Mouse (Mus musculus): ENCODE data around the gene Fas. TPM values are rescaled to one million over a fixed set of nuclear protein-coding genes. Genes with fewer than 3 reads are reported as not detected.

Gene Fas
- polyA plus RNA-seq, 1 experiment from 2014 or later, result 2.7 TPM

- 45% methylated on average over 8 of the region's 8 CpGs for WGBS
- ATAC-seq (replicated peaks; ENCODE audit: low FRiP score, low TSS enrichment, low read depth), result no peak
Measured at GRCm38 (mm10) chr19:34345616-34346267, 55.3 kb downstream of the Fas start.

GRCm38 (mm10) chr19:34353291-34353805 lies 62.9 kb downstream of the Fas start:
- WGBS, result 9% methylated on average over 3 of the region's 3 CpGs
- Histone ChIP-seq H3K27me3 (replicated peaks; ENCODE audit: control insufficient read depth, insufficient read depth, low read length) (no peaks in the 10 kb centered on the region), H3K9me3 (ENCODE audit: control insufficient read depth, low read length) (no peaks in the 10 kb centered on the region), H3K4me3 (ENCODE audit: low read depth, low read length) (no peak overlapping the region), H3K4me2 (ENCODE audit: low read length) (no peak overlapping the region), H3K9ac (ENCODE audit: low read length) (no peak overlapping the region), H3K36me3 (ENCODE audit: control insufficient read depth, insufficient read depth, low read length) (no peaks in the 10 kb centered on the region), H3K4me1 (replicated peaks; ENCODE audit: control insufficient read depth, insufficient read depth, low read length) (no peaks in the 10 kb centered on the region), H3K27ac (ENCODE audit: low read depth) (no peak overlapping the region)
- DNase-seq (ENCODE audit: low spot score), result no peak
- no peak for ATAC-seq (replicated peaks; ENCODE audit: low FRiP score, low TSS enrichment, low read depth)

More at GRCm38 (mm10) chr19:34345616-34346267, 55.3 kb downstream of the Fas start:
- no peaks in the 10 kb centered on the region for H3K4me1 ChIP-seq (replicated peaks; ENCODE audit: control insufficient read depth, insufficient read depth, low read length)
- H3K9ac ChIP-seq (ENCODE audit: low read length), result no peak overlapping the region
- no peak overlapping the region for H3K4me2 ChIP-seq (ENCODE audit: low read length)
- no peak for DNase-seq (ENCODE audit: low spot score)
- no peak overlapping the region for H3K27ac ChIP-seq (ENCODE audit: low read depth)
- H3K4me3 ChIP-seq (ENCODE audit: low read depth, low read length), result no peak overlapping the region
- H3K27me3 ChIP-seq (replicated peaks; ENCODE audit: control insufficient read depth, insufficient read depth, low read length), result no peaks in the 10 kb centered on the region
- no peaks in the 10 kb centered on the region for H3K36me3 ChIP-seq (ENCODE audit: control insufficient read depth, insufficient read depth, low read length)
- H3K9me3 ChIP-seq (ENCODE audit: control insufficient read depth, low read length), result no peaks in the 10 kb centered on the region

GRCm38 (mm10) chr19:34362639-34363038 lies 72.2 kb downstream of the Fas start:
- Histone ChIP-seq H3K9ac (ENCODE audit: low read length) (no peak overlapping the region), H3K27me3 (replicated peaks; ENCODE audit: control insufficient read depth, insufficient read depth, low read length) (no peaks in the 10 kb centered on the region), H3K4me1 (replicated peaks; ENCODE audit: control insufficient read depth, insufficient read depth, low read length) (no peaks in the 10 kb centered on the region), H3K9me3 (ENCODE audit: control insufficient read depth, low read length) (no peaks in the 10 kb centered on the region), H3K4me2 (ENCODE audit: low read length) (no peak overlapping the region), H3K4me3 (ENCODE audit: low read depth, low read length) (no peak overlapping the region), H3K27ac (ENCODE audit: low read depth) (no peak overlapping the region), H3K36me3 (ENCODE audit: control insufficient read depth, insufficient read depth, low read length) (no peaks in the 10 kb centered on the region)
- DNase-seq (ENCODE audit: low spot score) (no peak), ATAC-seq (replicated peaks; ENCODE audit: low FRiP score, low TSS enrichment, low read depth) (no peak)
- WGBS, result 92% methylated on average over 1 of the region's 1 CpGs

GRCm38 (mm10) chr19:34369551-34369950 lies 79.1 kb downstream of the Fas start:
- no peak overlapping the region for H3K4me2 ChIP-seq (ENCODE audit: low read length)
- H3K27me3 ChIP-seq (replicated peaks; ENCODE audit: control insufficient read depth, insufficient read depth, low read length), result no peaks in the 10 kb centered on the region
- H3K4me1 ChIP-seq (replicated peaks; ENCODE audit: control insufficient read depth, insufficient read depth, low read length), result no peaks in the 10 kb centered on the region
- H3K9me3 ChIP-seq (ENCODE audit: control insufficient read depth, low read length), result no peaks in the 10 kb centered on the region
- no peak overlapping the region for H3K27ac ChIP-seq (ENCODE audit: low read depth)
- 4% methylated on average over 1 of the region's 1 CpGs for WGBS
- no peak overlapping the region for H3K4me3 ChIP-seq (ENCODE audit: low read depth, low read length)
- H3K9ac ChIP-seq (ENCODE audit: low read length), result no peak overlapping the region
- H3K36me3 ChIP-seq (ENCODE audit: control insufficient read depth, insufficient read depth, low read length), result no peaks in the 10 kb centered on the region
- DNase-seq (ENCODE audit: low spot score) (no peak), ATAC-seq (replicated peaks; ENCODE audit: low FRiP score, low TSS enrichment, low read depth) (no peak)

GRCm38 (mm10) chr19:34370397-34370796 lies 79.9 kb downstream of the Fas start:
- Histone ChIP-seq H3K9ac (ENCODE audit: low read length) (no peak overlapping the region), H3K27ac (ENCODE audit: low read depth) (no peak overlapping the region), H3K27me3 (replicated peaks; ENCODE audit: control insufficient read depth, insufficient read depth, low read length) (no peaks in the 10 kb centered on the region), H3K4me1 (replicated peaks; ENCODE audit: control insufficient read depth, insufficient read depth, low read length) (no peaks in the 10 kb centered on the region), H3K36me3 (ENCODE audit: control insufficient read depth, insufficient read depth, low read length) (no peaks in the 10 kb centered on the region), H3K4me3 (ENCODE audit: low read depth, low read length) (no peak overlapping the region), H3K9me3 (ENCODE audit: control insufficient read depth, low read length) (no peaks in the 10 kb centered on the region), H3K4me2 (ENCODE audit: low read length) (no peak overlapping the region)
- ATAC-seq (replicated peaks; ENCODE audit: low FRiP score, low TSS enrichment, low read depth) (no peak), DNase-seq (ENCODE audit: low spot score) (no peak)
- 49% methylated on average over 3 of the region's 3 CpGs for WGBS

Other genes with a start within 250 kb of the Fas start
- 0.19 TPM in 1 of 2 replicates, not detected in the other for gene Lipn, start 223.3 kb upstream of the Fas start, polyA plus RNA-seq (2014; fragmentation: Nextera tagmentation; extraction: Ambion mirVana)
- not detected in 2 replicates for gene Lipm, start 189.7 kb upstream of the Fas start, polyA plus RNA-seq (2014; fragmentation: Nextera tagmentation; extraction: Ambion mirVana)
- 0.94 and 1.6 TPM in 2 replicates for gene Ankrd22, start 124.6 kb upstream of the Fas start, polyA plus RNA-seq (2014; fragmentation: Nextera tagmentation; extraction: Ambion mirVana)
- 14.6 and 17.0 TPM in 2 replicates for gene Stambpl1, start 98.4 kb upstream of the Fas start, polyA plus RNA-seq (2014; fragmentation: Nextera tagmentation; extraction: Ambion mirVana)
- gene Acta2, start 35.1 kb upstream of the Fas start, polyA plus RNA-seq (2014; fragmentation: Nextera tagmentation; extraction: Ambion mirVana), result 1,786 and 2,002 TPM in 2 replicates
- gene Ch25h, start 184.5 kb downstream of the Fas start, polyA plus RNA-seq (2014; fragmentation: Nextera tagmentation; extraction: Ambion mirVana), result 3.2 and 3.3 TPM in 2 replicates
- 28.2 and 31.3 TPM in 2 replicates for gene Lipa, start 236.8 kb downstream of the Fas start, polyA plus RNA-seq (2014; fragmentation: Nextera tagmentation; extraction: Ambion mirVana)